Mouse (Mus musculus): ENCODE measurements around the gene Cd28. TPM values are rescaled to one million over a fixed set of nuclear protein-coding genes. Genes with fewer than 3 reads are reported as not detected.
"Not testable (repeated sequence)": the region's sequence is repeated elsewhere in the genome, so short reads cannot be mapped to it uniquely, and the experiment has no call there.

The Cd28 gene
- polyA plus RNA-seq, 1 experiment: 0.45 TPM

DNA sequence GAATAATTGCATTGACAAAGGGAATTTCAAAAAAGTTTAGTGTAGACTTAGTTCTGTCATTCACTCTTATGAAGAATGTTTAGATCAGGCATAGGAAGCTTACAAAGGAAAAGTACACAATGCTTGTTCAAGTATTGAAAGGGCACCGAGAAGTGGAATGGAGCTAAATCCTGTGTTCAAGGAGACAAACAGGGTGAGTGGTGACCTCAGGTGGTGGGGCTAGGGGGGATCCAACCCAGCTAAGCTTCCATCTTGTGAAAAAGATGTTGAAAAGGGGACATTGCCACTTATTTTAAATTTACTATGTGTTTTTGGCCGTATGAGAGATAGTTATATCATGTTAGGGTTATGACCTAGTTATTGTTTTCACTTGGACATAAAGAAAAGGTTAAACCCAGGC, 91.9 kb downstream of the Cd28 start:
- H3K4me1 ChIP-seq (ENCODE audit: control insufficient read depth, insufficient read depth, low read length): peaks cover 7% of the 10 kb centered on the region
- 83% methylated on average over 2 of the region's 2 CpGs for WGBS
- H3K4me3 ChIP-seq (replicated peaks; ENCODE audit: control insufficient read depth, low read depth, low read length): no peak overlapping the region
- no peak overlapping the region for H3K27ac ChIP-seq (ENCODE audit: control insufficient read depth, insufficient read depth, low read depth, low read length, poor library complexity)
- TF ChIP-seq POLR2A (IDR thresholded peaks at IDR 0.05; ENCODE audit: borderline replicate concordance, control insufficient read depth, low read depth, low read length) (no peak), CTCF (IDR thresholded peaks at IDR 0.05; ENCODE audit: control insufficient read depth, insufficient read depth, low read length) (no peak)

DNA sequence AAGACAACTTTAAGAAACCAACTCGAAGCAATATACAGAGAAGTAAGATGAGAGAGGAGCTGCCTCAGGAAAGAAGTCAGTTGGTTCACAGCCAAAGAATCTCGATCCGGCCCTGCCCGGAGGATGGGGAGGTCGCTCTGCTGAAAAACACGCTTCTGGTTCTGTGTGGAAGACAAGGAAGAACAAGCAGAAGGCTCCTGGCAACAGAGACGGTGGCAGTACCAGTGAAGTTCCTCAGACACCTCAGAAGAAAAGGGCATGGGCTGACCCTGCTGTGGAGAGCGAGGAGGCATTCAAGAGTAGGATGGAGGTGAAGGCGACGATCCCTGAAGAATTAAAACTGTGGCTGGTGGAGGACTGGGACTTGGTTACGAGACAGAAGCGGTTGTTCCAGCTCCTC, 92.6 kb downstream of the Cd28 start:
- Histone ChIP-seq H3K4me3 (replicated peaks; ENCODE audit: control insufficient read depth, low read depth, low read length) (no peak overlapping the region), H3K4me1 (ENCODE audit: control insufficient read depth, insufficient read depth, low read length) (peaks cover 4% of the 10 kb centered on the region), H3K27ac (ENCODE audit: control insufficient read depth, insufficient read depth, low read depth, low read length, poor library complexity) (no peak overlapping the region)
- WGBS: 85% methylated on average over 12 of the region's 12 CpGs
- TF ChIP-seq CTCF (IDR thresholded peaks at IDR 0.05; ENCODE audit: control insufficient read depth, insufficient read depth, low read length): no peak
- no peak for TF ChIP-seq POLR2A (IDR thresholded peaks at IDR 0.05; ENCODE audit: borderline replicate concordance, control insufficient read depth, low read depth, low read length)

DNA sequence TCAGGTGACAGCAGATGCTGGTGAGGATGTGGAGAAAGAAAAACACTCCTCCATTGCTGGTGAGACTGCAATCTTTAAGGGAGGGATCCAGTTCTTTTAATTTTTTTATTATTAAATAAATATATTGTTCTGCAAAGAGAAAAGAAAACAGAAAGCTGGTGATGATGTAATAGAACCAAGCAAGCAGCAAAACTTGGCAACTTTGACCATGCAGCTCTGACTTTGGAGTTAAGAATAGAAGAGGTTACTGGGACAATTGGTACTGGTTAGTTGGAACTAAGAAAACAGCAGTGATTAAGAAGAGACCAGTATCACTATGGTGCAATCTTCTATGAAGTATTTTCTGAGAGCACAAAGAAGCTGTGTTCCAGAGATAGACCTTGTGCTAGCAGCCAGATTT, 94.2 kb downstream of the Cd28 start:
- H3K4me3 ChIP-seq (replicated peaks; ENCODE audit: control insufficient read depth, low read depth, low read length): no peak overlapping the region
- peaks cover 2% of the 10 kb centered on the region for H3K4me1 ChIP-seq (ENCODE audit: control insufficient read depth, insufficient read depth, low read length)
- no peak for TF ChIP-seq CTCF (IDR thresholded peaks at IDR 0.05; ENCODE audit: control insufficient read depth, insufficient read depth, low read length)
- no peak for TF ChIP-seq POLR2A (IDR thresholded peaks at IDR 0.05; ENCODE audit: borderline replicate concordance, control insufficient read depth, low read depth, low read length)
- H3K27ac ChIP-seq (ENCODE audit: control insufficient read depth, insufficient read depth, low read depth, low read length, poor library complexity): no peak overlapping the region

DNA sequence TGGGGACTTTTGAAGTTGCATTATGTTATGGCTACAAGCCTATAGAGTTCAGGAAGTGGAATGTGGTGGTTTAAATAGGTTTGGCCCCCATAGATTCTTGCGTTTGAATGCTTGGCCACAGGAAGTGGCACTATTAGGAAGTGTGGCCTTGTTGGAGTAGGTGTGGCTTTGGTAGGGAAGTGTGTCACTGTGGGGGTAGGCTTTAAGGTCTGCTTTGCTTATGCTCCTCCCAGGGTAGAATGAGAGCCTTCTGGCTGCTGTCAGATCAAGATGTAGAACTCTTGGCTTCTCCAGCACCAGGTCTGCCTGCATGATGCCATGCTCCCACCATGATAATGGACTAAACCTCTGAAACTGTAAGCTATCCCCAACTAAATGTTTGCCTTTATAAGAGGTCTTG, 95.4 kb downstream of the Cd28 start:
- 2% methylated on average over 1 of the region's 1 CpGs for WGBS
- H3K4me1 ChIP-seq (ENCODE audit: control insufficient read depth, insufficient read depth, low read length): peaks cover 2% of the 10 kb centered on the region
- no peak overlapping the region for H3K27ac ChIP-seq (ENCODE audit: control insufficient read depth, insufficient read depth, low read depth, low read length, poor library complexity)
- H3K4me3 ChIP-seq (replicated peaks; ENCODE audit: control insufficient read depth, low read depth, low read length): no peak overlapping the region
- TF ChIP-seq CTCF (IDR thresholded peaks at IDR 0.05; ENCODE audit: control insufficient read depth, insufficient read depth, low read length): no peak
- TF ChIP-seq POLR2A (IDR thresholded peaks at IDR 0.05; ENCODE audit: borderline replicate concordance, control insufficient read depth, low read depth, low read length): no peak

DNA sequence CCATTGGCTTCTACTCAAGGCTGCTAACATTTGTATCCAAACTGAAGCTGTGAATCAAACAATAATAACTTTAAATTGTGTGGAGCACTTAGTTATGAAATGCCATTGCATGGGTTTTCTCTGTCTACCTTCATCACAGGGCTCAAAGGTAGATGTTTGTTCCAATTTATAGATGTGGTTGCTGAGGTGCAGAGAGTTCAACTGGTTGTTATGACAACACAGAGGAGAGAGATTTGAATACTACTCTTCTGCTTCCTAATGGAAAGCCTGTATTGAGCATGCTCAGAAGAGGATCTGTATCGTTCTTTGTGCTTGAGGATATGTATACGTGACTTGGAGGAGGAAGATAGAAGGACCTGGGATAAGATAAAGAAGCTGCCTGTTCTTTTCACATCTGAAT, 96.8 kb downstream of the Cd28 start:
- no peak for TF ChIP-seq CTCF (IDR thresholded peaks at IDR 0.05; ENCODE audit: control insufficient read depth, insufficient read depth, low read length)
- TF ChIP-seq POLR2A (IDR thresholded peaks at IDR 0.05; ENCODE audit: borderline replicate concordance, control insufficient read depth, low read depth, low read length): no peak
- H3K27ac ChIP-seq (ENCODE audit: control insufficient read depth, insufficient read depth, low read depth, low read length, poor library complexity): no peak overlapping the region
- 82% methylated on average over 2 of the region's 2 CpGs for WGBS
- H3K4me3 ChIP-seq (replicated peaks; ENCODE audit: control insufficient read depth, low read depth, low read length): no peak overlapping the region
- H3K4me1 ChIP-seq (ENCODE audit: control insufficient read depth, insufficient read depth, low read length): peaks cover 2% of the 10 kb centered on the region

DNA sequence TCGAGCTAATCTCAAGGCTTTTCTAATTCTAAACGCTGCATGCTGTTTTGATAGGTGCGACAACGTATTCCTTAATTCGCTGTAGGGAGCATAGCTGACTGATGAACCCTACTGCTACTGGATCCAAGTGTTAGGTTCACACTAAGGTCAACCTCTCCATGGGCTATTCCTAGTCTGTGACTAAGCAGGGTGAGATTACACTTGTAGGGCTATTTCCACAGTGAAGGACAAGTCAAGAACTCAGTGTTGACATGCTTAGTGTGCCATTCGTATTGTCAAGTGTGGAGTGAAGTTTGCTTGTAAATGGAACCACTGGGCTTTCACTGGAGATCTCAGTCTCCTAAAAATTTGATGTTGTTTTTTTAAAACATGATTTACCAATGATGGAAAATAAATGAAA, 99.3 kb downstream of the Cd28 start:
- H3K4me1 ChIP-seq (ENCODE audit: control insufficient read depth, insufficient read depth, low read length): peaks cover 2% of the 10 kb centered on the region
- H3K4me3 ChIP-seq (replicated peaks; ENCODE audit: control insufficient read depth, low read depth, low read length): no peak overlapping the region
- TF ChIP-seq POLR2A (IDR thresholded peaks at IDR 0.05; ENCODE audit: borderline replicate concordance, control insufficient read depth, low read depth, low read length) (no peak), CTCF (IDR thresholded peaks at IDR 0.05; ENCODE audit: control insufficient read depth, insufficient read depth, low read length) (no peak)
- no peak overlapping the region for H3K27ac ChIP-seq (ENCODE audit: control insufficient read depth, insufficient read depth, low read depth, low read length, poor library complexity)
- WGBS: 83% methylated on average over 6 of the region's 6 CpGs

DNA sequence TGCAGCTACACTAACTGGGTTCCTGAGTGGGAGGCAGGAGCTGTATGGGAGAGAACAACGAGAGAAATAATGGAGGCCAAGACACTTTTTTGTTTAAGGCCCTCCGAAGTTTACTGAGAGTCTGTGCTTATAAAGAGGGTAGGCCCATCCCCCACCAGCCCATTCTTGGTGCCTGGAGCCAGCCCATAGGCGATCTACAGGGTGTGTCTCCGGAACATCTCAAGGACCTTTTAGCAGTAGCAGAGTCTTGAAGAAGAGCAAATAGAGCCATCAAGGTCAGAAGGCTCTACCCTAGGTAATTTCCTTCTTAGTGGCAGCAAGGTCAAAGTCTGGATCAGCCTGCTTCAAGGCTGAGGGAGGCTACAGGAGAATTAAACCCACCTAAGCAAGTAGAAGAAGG, 101.9 kb downstream of the Cd28 start:
- 84% methylated on average over 4 of the region's 4 CpGs for WGBS
- H3K27ac ChIP-seq (ENCODE audit: control insufficient read depth, insufficient read depth, low read depth, low read length, poor library complexity); H3K4me1 ChIP-seq (ENCODE audit: control insufficient read depth, insufficient read depth, low read length); H3K4me3 ChIP-seq (replicated peaks; ENCODE audit: control insufficient read depth, low read depth, low read length): not testable (repeated sequence)

DNA sequence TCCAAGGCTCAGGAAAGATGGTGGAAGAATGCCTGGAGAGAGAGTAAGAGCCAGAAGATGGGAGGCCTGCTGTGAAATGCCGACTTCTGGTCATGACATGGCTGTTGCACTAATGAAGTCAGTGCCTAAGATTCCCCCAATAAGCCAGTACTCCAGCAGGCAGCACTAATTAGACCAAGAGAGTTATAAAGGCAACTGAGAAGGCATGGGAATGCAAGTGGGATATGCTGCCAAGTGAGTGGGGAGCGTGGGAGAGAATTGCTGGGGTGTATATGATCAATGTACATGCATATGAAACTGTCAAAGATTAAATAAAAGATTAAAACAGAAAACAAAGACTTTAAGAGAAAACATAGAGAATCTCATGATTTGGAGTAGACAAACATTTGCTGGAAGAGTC, 103.4 kb downstream of the Cd28 start:
- 83% methylated on average over 2 of the region's 2 CpGs for WGBS

DNA sequence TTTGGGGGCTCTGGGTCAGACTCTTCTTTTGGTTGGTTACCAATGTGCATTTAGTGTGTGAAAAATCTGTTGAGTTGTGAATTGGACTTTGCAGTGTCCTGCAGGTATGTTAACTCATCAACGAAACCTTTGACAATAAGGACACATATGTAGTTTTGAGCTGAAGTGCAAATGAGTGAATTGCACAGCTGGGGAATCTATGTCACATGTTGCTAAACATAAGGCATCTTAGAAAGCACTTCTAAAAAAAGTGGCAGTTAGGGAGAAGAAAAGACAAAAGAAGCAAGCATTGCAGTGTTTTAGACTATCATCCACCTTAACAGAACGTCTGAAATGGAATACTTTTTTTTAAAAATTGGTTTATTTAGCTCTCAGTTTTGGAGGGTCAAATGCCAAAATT, 104.4 kb downstream of the Cd28 start:
- TF ChIP-seq CTCF (IDR thresholded peaks at IDR 0.05; ENCODE audit: control insufficient read depth, insufficient read depth, low read length) (no peak), POLR2A (IDR thresholded peaks at IDR 0.05; ENCODE audit: borderline replicate concordance, control insufficient read depth, low read depth, low read length) (no peak)
- no peak overlapping the region for H3K4me3 ChIP-seq (replicated peaks; ENCODE audit: control insufficient read depth, low read depth, low read length)
- H3K4me1 ChIP-seq (ENCODE audit: control insufficient read depth, insufficient read depth, low read length): peaks cover 2% of the 10 kb centered on the region; the same call in 1 of the 2 replicates
- no peak overlapping the region for H3K27ac ChIP-seq (ENCODE audit: control insufficient read depth, insufficient read depth, low read depth, low read length, poor library complexity)
- 49% methylated on average over 2 of the region's 2 CpGs for WGBS

More for the DNA sequence above, 103.4 kb downstream of the Cd28 start:
- H3K4me3 ChIP-seq (replicated peaks; ENCODE audit: control insufficient read depth, low read depth, low read length): no peak overlapping the region
- H3K4me1 ChIP-seq (ENCODE audit: control insufficient read depth, insufficient read depth, low read length): peaks cover 2% of the 10 kb centered on the region; the same call in 1 of the 2 replicates
- TF ChIP-seq POLR2A (IDR thresholded peaks at IDR 0.05; ENCODE audit: borderline replicate concordance, control insufficient read depth, low read depth, low read length): no peak
- no peak overlapping the region for H3K27ac ChIP-seq (ENCODE audit: control insufficient read depth, insufficient read depth, low read depth, low read length, poor library complexity)

Data from bone marrow, adult 2 months (tissue).